Mouse (Mus musculus) kidney, embryonic 15.5 days (tissue): ENCODE data around the gene Ptprg. TPM values are rescaled to one million over a fixed set of nuclear protein-coding genes. Genes with fewer than 3 reads are reported as not detected.
A peak's percentile ranks its signal among the peaks of the same experiment; 100 is the strongest.
"Not testable (repeated sequence)": the region's sequence is repeated elsewhere in the genome, so short reads cannot be mapped to it uniquely, and the experiment has no call there.

ENCODE experiments used
- ATAC-seq: fragments of 200-750 bp; cut with Nextera tagmentation; replicated peaks from 2 replicates; pipeline ENCODE4 v1.8.0; 2017; ENCODE audit warnings: moderate TSS enrichment; ENCODE audit not compliant: low FRiP score
- H3K27ac ChIP-seq: fragments of 300-500 bp; sonication (generic); 2 replicates; pipeline ENCODE4 v1.5.1; 2015; ENCODE audit warnings: mild to moderate bottlenecking, inconsistent platforms
- H3K27me3 ChIP-seq: fragments of 300-500 bp; sonication (generic); 2 replicates; pipeline ENCODE4 v1.6.1; 2015; ENCODE audit warnings: inconsistent platforms
- H3K36me3 ChIP-seq: fragments of 300-500 bp; sonication (generic); 2 replicates; pipeline ENCODE4 v1.6.1; 2015; ENCODE audit warnings: inconsistent platforms
- H3K4me1 ChIP-seq: fragments of 300-500 bp; sonication (generic); 2 replicates; pipeline ENCODE4 v1.6.1; 2015; ENCODE audit warnings: inconsistent platforms
- H3K4me2 ChIP-seq: fragments of 300-500 bp; sonication (generic); 2 replicates; pipeline ENCODE4 v1.6.1; 2015; ENCODE audit warnings: moderate library complexity, mild to moderate bottlenecking, inconsistent platforms
- H3K4me3 ChIP-seq: fragments of 300-500 bp; sonication (generic); replicated peaks from 2 replicates; pipeline ENCODE4 v1.5.1; 2015; ENCODE audit warnings: mild to moderate bottlenecking, inconsistent platforms
- H3K9ac ChIP-seq: fragments of 300-500 bp; sonication (generic); 2 replicates; pipeline ENCODE4 v1.6.1; 2015; ENCODE audit warnings: mild to moderate bottlenecking, inconsistent platforms
- H3K9me3 ChIP-seq: fragments of 300-500 bp; sonication (generic); replicated peaks from 2 replicates; pipeline ENCODE4 v1.6.1; 2016; ENCODE audit warnings: inconsistent platforms
- WGBS: fragments of 180-500 bp; shearing (Covaris S2); methylation state at CpG from one replicate; pipeline ENCODE4 v1.1.7; 2015; ENCODE audit warnings: mixed read lengths; 5-methylcytosine and 5-hydroxymethylcytosine counted together
- polyA plus RNA-seq: library from polyadenylated mRNA; unstranded; fragments of >200 nt; fragmentation: Nextera tagmentation; extraction: Ambion mirVana; gene quantifications from 2 replicates; pipeline ENCODE4 v1.2.1, GENCODE M21; 2015

Gene Ptprg
- polyA plus RNA-seq, 1 experiment from 2014 or later = 40.4 TPM

DNA sequence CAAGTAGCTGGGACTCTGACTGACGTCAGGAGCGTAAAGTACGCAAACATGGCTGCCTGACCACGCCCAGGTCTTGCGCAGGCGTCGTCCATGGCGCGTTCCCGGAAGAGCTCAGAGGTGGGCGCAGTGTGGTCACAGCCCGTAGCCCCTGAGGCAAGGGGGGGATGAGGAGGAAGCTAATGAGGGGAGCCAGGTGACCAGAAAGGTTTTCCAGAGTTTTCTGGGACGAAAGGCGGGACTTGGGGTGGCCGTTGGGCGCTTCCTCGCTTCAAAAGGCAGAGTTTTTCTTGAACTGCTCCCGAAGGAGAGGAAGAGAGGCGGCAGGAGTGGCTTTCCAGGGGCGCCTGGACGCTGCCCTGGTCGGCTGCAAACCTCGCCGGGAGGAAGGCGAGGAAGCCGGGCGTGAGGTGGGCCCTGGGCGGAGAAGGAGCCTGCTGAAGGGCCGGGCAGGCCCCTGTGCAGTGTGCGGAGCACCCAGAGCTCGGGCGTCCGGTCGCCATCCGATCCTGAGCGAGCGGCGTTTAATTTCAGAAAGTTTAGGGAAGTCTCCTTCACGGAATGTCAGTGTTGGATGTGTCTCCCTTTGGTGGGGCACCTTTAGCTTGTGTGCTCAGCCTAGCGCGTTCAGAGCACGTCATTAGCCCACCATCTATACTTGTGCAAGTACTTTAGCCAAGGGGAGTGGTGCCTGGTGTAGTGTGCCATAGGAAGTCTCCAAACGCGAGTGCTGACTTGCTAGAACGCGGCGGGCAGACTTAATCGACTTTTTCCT is 731.0 kb downstream of the Ptprg start, which contains the start of gene 3830406C13Rik:
Gene 3830406C13Rik, plus strand, starts transcription at position 33 of the 772 bp plus-strand sequence.
- WGBS = 2% methylated on average over 48 of the region's 48 CpGs
- Histone ChIP-seq H3K27ac (peak within 1 kb of the TSS; percentile 97), H3K4me3 (peak within 1 kb of the TSS; percentile 76), H3K36me3 (peaks cover 6% of the 10 kb centered on the region; the same call in 1 of the 2 replicates), H3K9me3 (no peaks in the 10 kb centered on the region), H3K4me1 (0 out of 2 replicates have a peak, but pooled peaks cover 3% of the 10 kb centered on the region), H3K4me2 (peak within 1 kb of the TSS; percentile 68), H3K9ac (peak within 1 kb of the TSS; percentile 83), H3K27me3 (0 out of 2 replicates have a peak, but pooled peaks cover 3% of the 10 kb centered on the region)
- peak; percentile 99 for ATAC-seq

DNA sequence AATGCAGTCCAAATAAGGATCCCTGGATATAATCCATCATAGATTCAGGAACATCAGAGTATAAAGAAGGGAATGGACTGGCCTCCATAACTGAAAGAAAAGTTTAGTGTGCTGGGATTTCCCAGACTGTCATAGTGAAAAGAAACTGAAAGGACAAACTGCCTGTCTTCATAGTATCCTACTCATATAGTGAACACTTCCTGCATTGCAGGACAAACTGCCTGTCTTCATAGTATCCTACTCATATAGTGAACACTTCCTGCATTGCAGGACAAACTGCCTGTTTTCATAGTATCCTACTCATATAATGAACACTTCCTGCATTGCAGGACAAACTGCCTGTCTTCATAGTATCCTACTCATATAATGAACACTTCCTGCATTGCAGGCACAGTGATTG is 736.4 kb downstream of the Ptprg start:
- H3K27me3 ChIP-seq, H3K9me3 ChIP-seq, H3K4me1 ChIP-seq, H3K9ac ChIP-seq, ATAC-seq, H3K27ac ChIP-seq, H3K4me2 ChIP-seq, H3K4me3 ChIP-seq: not testable (repeated sequence)
- peaks cover 14% of the 10 kb centered on the region; the same call in 1 of the 2 replicates for H3K36me3 ChIP-seq

Other genes starting within 250 kb of the Ptprg start
- 1.6 and 1.7 TPM in 2 replicates for gene Gm3839, start 196.8 kb upstream of the Ptprg start, polyA plus RNA-seq